Mouse (Mus musculus): Measurements from ENCODE around the gene Pmpcb. TPM values are rescaled to one million over a fixed set of nuclear protein-coding genes. Genes with fewer than 3 reads are reported as not detected.
"Not testable (repeated sequence)": the region's sequence is repeated elsewhere in the genome, so short reads cannot be mapped to it uniquely, and the experiment has no call there.

Pmpcb gene
- polyA plus RNA-seq (2012; rRNA removed), result 24.2 and 34.2 TPM in 2 replicates
- 47.9 and 48.8 TPM in 2 replicates for polyA plus RNA-seq (2014; fragmentation: Nextera tagmentation; extraction: Ambion mirVana)

- Histone ChIP-seq H3K36me3 (replicated peaks; ENCODE audit: control insufficient read depth, insufficient read depth, low read depth) (peaks cover 6% of the 10 kb centered on the region), H3K27ac (no peak within 1 kb of the TSS; the same call in 1 of the 2 replicates), H3K4me3 (ENCODE audit: insufficient read depth in 1 of 2, low read depth in 2 of 2, low read length in 2 of 2) (peak within 1 kb of the TSS; percentile 84 to 93), H3K4me2 (ENCODE audit: low read depth) (peak within 1 kb of the TSS; percentile 87), H3K9ac (replicated peaks) (peak within 1 kb of the TSS; percentile 84), H3K27me3 (ENCODE audit: control insufficient read depth, insufficient read depth, low read length) (no peaks in the 10 kb centered on the region), H3K9me3 (ENCODE audit: control insufficient read depth, low read length) (no peaks in the 10 kb centered on the region), H3K4me1 (replicated peaks; ENCODE audit: control insufficient read depth in 2 of 2, insufficient read depth in 2 of 2, low read length in 1 of 2) (peaks cover 0 to 7% of the 10 kb centered on the region in 2 experiments; a peak in 2 of 4 replicates)
- DNase-seq (ENCODE audit: low read depth in 3 of 3, low spot score in 3 of 3) (peak; percentile 70 to 77 (median 72)), ATAC-seq (ENCODE audit: insufficient read depth) (peak; percentile 83)
- under 1% methylated on average over 42 of the region's 42 CpGs for WGBS (ENCODE audit: insufficient replicate concordance)
- no peak for TF ChIP-seq EP300 (IDR thresholded peaks at IDR 0.05; ENCODE audit: low read depth)
- peak; percentile 97 for TF ChIP-seq CTCF (IDR thresholded peaks at IDR 0.05; ENCODE audit: low read depth)
These were observed at the start of gene Pmpcb for GRCm38 (mm10) chr5:21736956-21737585. Gene Pmpcb (plus strand): TSS chr5:21737141.

GRCm38 (mm10) chr5:21692230-21692629, 44.7 kb upstream of the Pmpcb start:
- WGBS (ENCODE audit: insufficient replicate concordance), result 70% methylated on average over 5 of the region's 5 CpGs
- Histone ChIP-seq H3K4me2 (ENCODE audit: low read depth) (no peak overlapping the region), H3K36me3 (replicated peaks; ENCODE audit: control insufficient read depth, insufficient read depth, low read depth) (no peaks in the 10 kb centered on the region), H3K9ac (replicated peaks) (no peak overlapping the region), H3K27me3 (ENCODE audit: control insufficient read depth, insufficient read depth, low read length) (no peaks in the 10 kb centered on the region), H3K4me1 (replicated peaks; ENCODE audit: control insufficient read depth in 2 of 2, insufficient read depth in 2 of 2, low read length in 1 of 2) (peaks cover 0 to 2% of the 10 kb centered on the region in 2 experiments; a peak in 1 of 4 replicates), H3K27ac (no peak overlapping the region), H3K9me3 (ENCODE audit: control insufficient read depth, low read length) (no peaks in the 10 kb centered on the region), H3K4me3 (ENCODE audit: insufficient read depth in 1 of 2, low read depth in 2 of 2, low read length in 2 of 2) (no peak overlapping the region)
- no peak for ATAC-seq (ENCODE audit: insufficient read depth)
- no peak for TF ChIP-seq CTCF (IDR thresholded peaks at IDR 0.05; ENCODE audit: low read depth)
- no peak for TF ChIP-seq EP300 (IDR thresholded peaks at IDR 0.05; ENCODE audit: low read depth)
- no peak for DNase-seq (ENCODE audit: low read depth in 3 of 3, low spot score in 3 of 3)

GRCm38 (mm10) chr5:21693372-21693870, 43.5 kb upstream of the Pmpcb start:
- Histone ChIP-seq H3K9me3 (ENCODE audit: control insufficient read depth, low read length) (no peaks in the 10 kb centered on the region), H3K4me1 (replicated peaks; ENCODE audit: control insufficient read depth in 2 of 2, insufficient read depth in 2 of 2, low read length in 1 of 2) (peaks cover 0 to 2% of the 10 kb centered on the region in 2 experiments; a peak in 1 of 4 replicates), H3K36me3 (replicated peaks; ENCODE audit: control insufficient read depth, insufficient read depth, low read depth) (no peaks in the 10 kb centered on the region), H3K27me3 (ENCODE audit: control insufficient read depth, insufficient read depth, low read length) (no peaks in the 10 kb centered on the region), H3K4me3 (ENCODE audit: insufficient read depth in 1 of 2, low read depth in 2 of 2, low read length in 2 of 2) (no peak overlapping the region), H3K27ac (no peak overlapping the region), H3K4me2 (ENCODE audit: low read depth) (no peak overlapping the region), H3K9ac (replicated peaks) (no peak overlapping the region)
- ATAC-seq (ENCODE audit: insufficient read depth) (no peak), DNase-seq (ENCODE audit: low read depth in 3 of 3, low spot score in 3 of 3) (no peak)
- WGBS (ENCODE audit: insufficient replicate concordance), result 37% methylated on average over 3 of the region's 3 CpGs
- no peak for TF ChIP-seq CTCF (IDR thresholded peaks at IDR 0.05; ENCODE audit: low read depth)
- no peak for TF ChIP-seq EP300 (IDR thresholded peaks at IDR 0.05; ENCODE audit: low read depth)

- no peak overlapping the region for H3K4me2 ChIP-seq (ENCODE audit: low read depth)
- H3K9ac ChIP-seq (replicated peaks), result no peak overlapping the region
- DNase-seq (ENCODE audit: low read depth in 3 of 3, low spot score in 3 of 3) (no peak), ATAC-seq (ENCODE audit: insufficient read depth) (no peak)
- no peak overlapping the region for H3K27ac ChIP-seq
- TF ChIP-seq EP300 (IDR thresholded peaks at IDR 0.05; ENCODE audit: low read depth) (no peak), CTCF (IDR thresholded peaks at IDR 0.05; ENCODE audit: low read depth) (no peak)
- H3K4me3 ChIP-seq (ENCODE audit: insufficient read depth in 1 of 2, low read depth in 2 of 2, low read length in 2 of 2), result no peak overlapping the region
- WGBS (ENCODE audit: insufficient replicate concordance), result 30% methylated on average over 3 of the region's 3 CpGs
- H3K4me1 ChIP-seq (replicated peaks; ENCODE audit: control insufficient read depth in 2 of 2, insufficient read depth in 2 of 2, low read length in 1 of 2), result peaks cover 0 to 2% of the 10 kb centered on the region in 2 experiments; a peak in 1 of 4 replicates
- H3K9me3 ChIP-seq (ENCODE audit: control insufficient read depth, low read length), result no peaks in the 10 kb centered on the region
- no peaks in the 10 kb centered on the region for H3K27me3 ChIP-seq (ENCODE audit: control insufficient read depth, insufficient read depth, low read length)
- H3K36me3 ChIP-seq (replicated peaks; ENCODE audit: control insufficient read depth, insufficient read depth, low read depth), result no peaks in the 10 kb centered on the region
These were observed 42.0 kb upstream of the Pmpcb start for GRCm38 (mm10) chr5:21694854-21695490.

- not testable (repeated sequence) for H3K4me3 ChIP-seq (ENCODE audit: insufficient read depth in 1 of 2, low read depth in 2 of 2, low read length in 2 of 2); DNase-seq (ENCODE audit: low read depth in 3 of 3, low spot score in 3 of 3); H3K27me3 ChIP-seq (ENCODE audit: control insufficient read depth, insufficient read depth, low read length); H3K9me3 ChIP-seq (ENCODE audit: control insufficient read depth, low read length); ATAC-seq (ENCODE audit: insufficient read depth); H3K9ac ChIP-seq (replicated peaks); H3K36me3 ChIP-seq (replicated peaks; ENCODE audit: control insufficient read depth, insufficient read depth, low read depth); H3K27ac ChIP-seq
- Histone ChIP-seq H3K4me1 (replicated peaks; ENCODE audit: control insufficient read depth in 2 of 2, insufficient read depth in 2 of 2, low read length in 1 of 2) (peaks cover 8 to 11% of the 10 kb centered on the region in 2 experiments), H3K4me2 (ENCODE audit: low read depth) (peak overlapping the region; percentile 5; the same call in 1 of the 2 replicates)
- 85% methylated on average over 3 of the region's 3 CpGs for WGBS (ENCODE audit: insufficient replicate concordance)
These were observed 37.4 kb upstream of the Pmpcb start for GRCm38 (mm10) chr5:21699555-21699954.
